In genomic region chr2:145934339-145935231, GRCm38 (mm10) we compare ENCODE assay signal across 8 mouse cellular contexts. TPM values are rescaled to one million over a fixed set of nuclear protein-coding genes. Genes with fewer than 3 reads are reported as not detected.
DNase-seq lines count a peak whose midpoint lies in the region; ATAC-seq lines count a peak whose summit lies in the region.

Gene Cfap61, plus strand, starts transcription at chr2:145934784.
Gene Crnkl1, minus strand, starts transcription at chr2:145935014.

- peaks cover 6% of the 10 kb centered on the region for H3K4me1 ChIP-seq in hindbrain, embryonic 14.5 days (replicated peaks; ENCODE audit: control insufficient read depth, insufficient read depth, low read length)

- peak; percentile 99 for ATAC-seq in hindbrain, embryonic 14.5 days (ENCODE audit: low FRiP score)

- DNase-seq in R1 (ENCODE audit: low read depth, low spot score) = peak; percentile 97
- peak; percentile 95 to 97 for DNase-seq in cerebellum, postnatal 25 days
- peak; percentile 87 to 88 for DNase-seq in frontal cortex, postnatal 25 days (ENCODE audit: low spot score in 2 of 2)
- peak; percentile 96 for DNase-seq in hindbrain, embryonic 14.5 days (ENCODE audit: low spot score)
- DNase-seq in layer of hippocampus, postnatal 36 days = peak; percentile 93 to 94
- peak; percentile 97 for DNase-seq in lung, postnatal 36 days
- peak; percentile 97 for DNase-seq in retina, postnatal 1 day
- DNase-seq in urinary bladder, adult 18-20 months (ENCODE audit: low spot score in 2 of 2) = peak; percentile 90 to 94

- no peaks in the 10 kb centered on the region for H3K9me3 ChIP-seq in hindbrain, embryonic 14.5 days (ENCODE audit: control insufficient read depth, low read length)

- H3K27me3 ChIP-seq in hindbrain, embryonic 14.5 days (ENCODE audit: control insufficient read depth, insufficient read depth, low read length) = no peaks in the 10 kb centered on the region

- H3K27ac ChIP-seq in hindbrain, embryonic 14.5 days = 0 out of 2 replicates have a peak within 1 kb of the TSS, but pooled peaks have one; percentile 45

- under 1% methylated on average over 61 of the region's 61 CpGs for WGBS in hindbrain, embryonic 14.5 days

- H3K36me3 ChIP-seq in hindbrain, embryonic 14.5 days (replicated peaks; ENCODE audit: control insufficient read depth, insufficient read depth) = peaks cover 32% of the 10 kb centered on the region

- H3K9ac ChIP-seq in hindbrain, embryonic 14.5 days = peak within 1 kb of the TSS; percentile 62

- H3K4me3 ChIP-seq in hindbrain, embryonic 14.5 days (replicated peaks; ENCODE audit: low read length) = peak within 1 kb of the TSS; percentile 75

- peak within 1 kb of the TSS; percentile 75 for H3K4me2 ChIP-seq in hindbrain, embryonic 14.5 days (replicated peaks)

RNA-seq across cellular contexts. Expression of gene Cfap61, which starts in this region (rescaled TPM):
- 4.2 and 5.5 TPM in 2 replicates for polyA plus RNA-seq in hindbrain, embryonic 14.5 days (2014; fragmentation: Nextera tagmentation; extraction: Ambion mirVana)
- 1 to 10 TPM; 1.7 to 2.0 TPM for total RNA-seq in layer of hippocampus, postnatal 36 days (2021)

RNA-seq across cellular contexts. Expression of gene Crnkl1, which starts in this region (rescaled TPM):
- 25.0 and 25.7 TPM in 2 replicates for polyA plus RNA-seq in hindbrain, embryonic 14.5 days (2014; fragmentation: Nextera tagmentation; extraction: Ambion mirVana)
- 10 to 100 TPM; 19.2 to 21.5 TPM for total RNA-seq in layer of hippocampus, postnatal 36 days (2021)

Comparison
In these comparisons a context has a peak if more than half of its experiments do, and no peak if none do; other contexts are left out.
1. Peak in every context shown above with its lines: DNase-seq, ATAC-seq, H3K4me3 ChIP-seq and H3K27ac ChIP-seq.